Mouse (Mus musculus) embryonic facial prominence, embryonic 10.5 days (tissue): ENCODE data around the gene Celf2. TPM values are rescaled to one million over a fixed set of nuclear protein-coding genes. Genes with fewer than 3 reads are reported as not detected.
"Not testable (repeated sequence)": the region's sequence is repeated elsewhere in the genome, so short reads cannot be mapped to it uniquely, and the experiment has no call there.

Experiments used
- DNase-seq: peaks from one replicate; pipeline ENCODE4 v3.0.0-alpha.2; 2017; ENCODE audit warnings: low spot score
- H3K27ac ChIP-seq: fragments of 300-500 bp; sonication (generic); replicated peaks from 2 replicates; pipeline ENCODE4 v1.5.1; 2016; ENCODE audit warnings: mild to moderate bottlenecking
- H3K27me3 ChIP-seq: fragments of 300-500 bp; sonication (generic); replicated peaks from 2 replicates; pipeline ENCODE4 v1.6.1; 2016; ENCODE audit warnings: low read depth, mild to moderate bottlenecking; ENCODE audit not compliant: poor library complexity, severe bottlenecking
- H3K36me3 ChIP-seq: fragments of 300-500 bp; sonication (generic); replicated peaks from 2 replicates; pipeline ENCODE4 v1.6.1; 2016; ENCODE audit warnings: mild to moderate bottlenecking, moderate library complexity
- H3K4me1 ChIP-seq: fragments of 300-500 bp; sonication (generic); 2 replicates; pipeline ENCODE4 v1.6.1; 2016
- H3K4me3 ChIP-seq: fragments of 300-500 bp; sonication (generic); 2 replicates; pipeline ENCODE4 v1.5.1; 2016; ENCODE audit warnings: mild to moderate bottlenecking, moderate library complexity
- H3K9me3 ChIP-seq: fragments of 300-500 bp; sonication (generic); 2 replicates; pipeline ENCODE4 v1.6.1; 2016; ENCODE audit warnings: mild to moderate bottlenecking
- WGBS: fragments of 180-500 bp; shearing (Covaris S2); methylation state at CpG from one replicate; pipeline ENCODE4 v1.1.7; 2016; 5-methylcytosine and 5-hydroxymethylcytosine counted together
- polyA plus RNA-seq: library from polyadenylated mRNA; unstranded; fragments of >200 nt; fragmentation: Nextera tagmentation; extraction: Ambion mirVana; gene quantifications from 2 replicates; pipeline ENCODE4 v1.2.1, GENCODE M21; 2016

Celf2 gene
- polyA plus RNA-seq: 27.7 and 32.0 TPM in 2 replicates

- H3K36me3 ChIP-seq: not testable (repeated sequence)
Measured at GRCm38 (mm10) chr2:7509463-7509862, at the start of gene Celf2. TSS of gene Celf2 (minus strand) at chr2:7509563.

DNA sequence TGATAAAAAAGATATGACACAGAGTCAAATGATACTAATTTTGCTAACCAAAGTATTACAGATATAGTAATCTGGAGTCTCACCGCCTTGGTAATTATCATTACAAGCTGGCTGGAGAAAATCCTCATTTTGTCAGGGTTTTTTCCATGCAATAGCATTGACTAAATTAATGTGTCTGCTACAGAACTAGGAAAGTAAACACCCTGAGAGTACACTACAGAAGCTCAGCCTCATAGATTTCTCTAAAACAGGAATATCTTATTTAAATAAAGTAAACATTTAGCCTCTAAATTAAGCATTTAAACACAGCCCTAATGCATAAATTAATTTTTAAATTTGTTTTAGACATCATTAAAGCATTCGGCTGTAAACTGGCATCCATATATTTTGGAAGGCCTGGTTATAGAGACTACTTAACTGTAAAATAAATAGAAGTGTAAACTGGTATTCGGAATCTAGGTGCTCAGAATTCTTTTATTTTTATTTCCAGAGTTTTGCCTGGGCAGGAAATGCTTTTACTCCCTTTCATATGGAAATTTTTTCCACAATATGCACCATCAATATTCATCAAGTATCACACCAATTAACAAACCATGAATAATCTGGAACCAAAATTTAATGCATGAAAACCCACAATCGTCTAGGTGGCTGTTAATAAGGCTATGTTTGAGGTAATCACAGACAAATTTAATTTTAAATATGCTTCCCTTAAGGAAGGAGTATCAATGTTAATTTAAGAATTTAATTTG lies 46.0 kb upstream of the Celf2 start:
- DNase-seq: no peak
- Histone ChIP-seq H3K4me1 (no peaks in the 10 kb centered on the region), H3K27ac (no peak overlapping the region), H3K36me3 (no peaks in the 10 kb centered on the region), H3K9me3 (no peaks in the 10 kb centered on the region), H3K27me3 (no peaks in the 10 kb centered on the region), H3K4me3 (no peak overlapping the region)
- 85% methylated on average over 4 of the region's 4 CpGs for WGBS

More at GRCm38 (mm10) chr2:7509463-7509862, at the start of gene Celf2:
- not testable (repeated sequence) for H3K9me3 ChIP-seq, H3K27ac ChIP-seq, H3K4me3 ChIP-seq, H3K27me3 ChIP-seq, DNase-seq, H3K4me1 ChIP-seq
- 92% methylated on average over 9 of the region's 9 CpGs for WGBS

DNA sequence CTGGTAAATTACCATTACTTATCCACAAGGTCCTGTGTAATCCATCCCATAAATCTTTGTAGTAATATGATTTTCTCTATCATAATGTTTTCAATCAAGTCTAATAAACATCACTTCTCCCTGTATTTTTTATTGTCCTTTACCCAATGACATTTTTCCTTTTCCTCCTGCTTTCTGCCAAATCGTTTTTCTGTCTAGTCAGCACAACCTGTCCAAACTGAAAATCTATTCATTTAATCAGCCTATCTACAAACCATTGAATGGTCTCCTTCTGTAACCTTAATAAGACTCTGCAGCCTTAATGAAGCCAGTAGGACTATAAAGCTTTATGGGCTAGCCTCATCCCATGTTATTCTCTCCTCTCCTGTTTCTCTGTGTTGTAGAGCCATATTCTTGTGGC lies 45.2 kb upstream of the Celf2 start:
- H3K36me3 ChIP-seq: no peaks in the 10 kb centered on the region
- WGBS: 64% methylated on average over 1 of the region's 1 CpGs
- no peaks in the 10 kb centered on the region for H3K4me1 ChIP-seq
- H3K9me3 ChIP-seq: no peaks in the 10 kb centered on the region
- no peaks in the 10 kb centered on the region for H3K27me3 ChIP-seq
- no peak overlapping the region for H3K27ac ChIP-seq
- H3K4me3 ChIP-seq: no peak overlapping the region
- DNase-seq: no peak

DNA sequence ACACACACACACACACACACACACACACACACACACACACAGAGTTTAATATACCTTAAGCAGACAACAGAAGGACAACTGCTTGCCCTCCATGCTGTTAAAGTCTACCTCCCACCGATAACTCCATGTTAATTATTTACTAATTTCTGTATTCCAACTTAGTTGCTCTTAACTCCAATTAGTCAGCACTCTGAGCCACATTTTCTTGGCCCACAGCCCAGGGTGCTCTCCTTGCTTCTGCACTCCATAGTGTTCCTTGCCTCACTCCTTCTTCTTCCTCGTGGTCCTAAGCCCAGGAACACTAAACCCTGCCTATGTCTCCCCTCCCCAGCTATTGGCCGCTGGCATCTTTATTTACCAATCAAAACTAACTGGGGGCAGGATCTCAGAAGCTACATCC lies 43.5 kb upstream of the Celf2 start:
- Histone ChIP-seq H3K4me3 (no peak overlapping the region), H3K4me1 (no peaks in the 10 kb centered on the region), H3K9me3 (no peaks in the 10 kb centered on the region), H3K27me3 (no peaks in the 10 kb centered on the region), H3K36me3 (no peaks in the 10 kb centered on the region), H3K27ac (no peak overlapping the region)
- DNase-seq: no peak
- WGBS: 80% methylated on average over 3 of the region's 3 CpGs

DNA sequence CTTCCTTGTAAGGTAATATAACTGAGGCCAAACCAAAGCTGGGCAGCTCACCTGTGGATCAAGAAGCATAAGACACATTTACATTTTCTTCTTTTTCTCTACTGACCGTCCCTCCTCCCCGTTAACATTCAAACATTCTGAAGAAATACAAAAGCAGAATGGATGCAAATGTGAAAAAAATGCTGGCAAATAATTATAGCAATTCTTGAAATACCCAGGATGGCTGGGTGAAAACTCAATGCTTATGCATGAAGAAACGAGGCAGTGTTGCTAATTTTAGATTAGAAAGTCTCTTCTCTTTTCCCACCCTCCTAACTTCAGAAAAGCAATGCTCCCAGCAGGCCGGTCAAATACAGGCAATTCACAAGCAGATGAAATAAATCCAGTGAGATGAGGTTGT lies 39.5 kb upstream of the Celf2 start:
- DNase-seq: no peak
- Histone ChIP-seq H3K4me1 (no peaks in the 10 kb centered on the region), H3K9me3 (no peaks in the 10 kb centered on the region), H3K36me3 (no peaks in the 10 kb centered on the region), H3K27ac (no peak overlapping the region), H3K27me3 (no peaks in the 10 kb centered on the region), H3K4me3 (no peak overlapping the region)
- WGBS: 82% methylated on average over 4 of the region's 4 CpGs

GRCm38 (mm10) chr2:7534615-7535204 lies 25.3 kb upstream of the Celf2 start:
- no peak overlapping the region for H3K4me3 ChIP-seq
- 95% methylated on average over 5 of the region's 5 CpGs for WGBS

GRCm38 (mm10) chr2:7534195-7534594 lies 24.8 kb upstream of the Celf2 start:
- no peaks in the 10 kb centered on the region for H3K4me1 ChIP-seq
- no peak overlapping the region for H3K27ac ChIP-seq
- no peak overlapping the region for H3K4me3 ChIP-seq
- no peaks in the 10 kb centered on the region for H3K9me3 ChIP-seq
- 82% methylated on average over 2 of the region's 2 CpGs for WGBS
- no peaks in the 10 kb centered on the region for H3K36me3 ChIP-seq
- no peak for DNase-seq
- no peaks in the 10 kb centered on the region for H3K27me3 ChIP-seq

More at GRCm38 (mm10) chr2:7534615-7535204, 25.3 kb upstream of the Celf2 start:
- no peaks in the 10 kb centered on the region for H3K36me3 ChIP-seq
- H3K27me3 ChIP-seq: no peaks in the 10 kb centered on the region
- no peak overlapping the region for H3K27ac ChIP-seq
- H3K4me1 ChIP-seq: no peaks in the 10 kb centered on the region
- DNase-seq: no peak
- no peaks in the 10 kb centered on the region for H3K9me3 ChIP-seq

- Histone ChIP-seq H3K4me3 (no peak overlapping the region), H3K36me3 (no peaks in the 10 kb centered on the region), H3K9me3 (no peaks in the 10 kb centered on the region), H3K4me1 (no peaks in the 10 kb centered on the region), H3K27ac (no peak overlapping the region), H3K27me3 (no peaks in the 10 kb centered on the region)
- no peak for DNase-seq
- WGBS: 84% methylated on average over 6 of the region's 6 CpGs
Measured at GRCm38 (mm10) chr2:7531185-7531960, 22.0 kb upstream of the Celf2 start.

DNA sequence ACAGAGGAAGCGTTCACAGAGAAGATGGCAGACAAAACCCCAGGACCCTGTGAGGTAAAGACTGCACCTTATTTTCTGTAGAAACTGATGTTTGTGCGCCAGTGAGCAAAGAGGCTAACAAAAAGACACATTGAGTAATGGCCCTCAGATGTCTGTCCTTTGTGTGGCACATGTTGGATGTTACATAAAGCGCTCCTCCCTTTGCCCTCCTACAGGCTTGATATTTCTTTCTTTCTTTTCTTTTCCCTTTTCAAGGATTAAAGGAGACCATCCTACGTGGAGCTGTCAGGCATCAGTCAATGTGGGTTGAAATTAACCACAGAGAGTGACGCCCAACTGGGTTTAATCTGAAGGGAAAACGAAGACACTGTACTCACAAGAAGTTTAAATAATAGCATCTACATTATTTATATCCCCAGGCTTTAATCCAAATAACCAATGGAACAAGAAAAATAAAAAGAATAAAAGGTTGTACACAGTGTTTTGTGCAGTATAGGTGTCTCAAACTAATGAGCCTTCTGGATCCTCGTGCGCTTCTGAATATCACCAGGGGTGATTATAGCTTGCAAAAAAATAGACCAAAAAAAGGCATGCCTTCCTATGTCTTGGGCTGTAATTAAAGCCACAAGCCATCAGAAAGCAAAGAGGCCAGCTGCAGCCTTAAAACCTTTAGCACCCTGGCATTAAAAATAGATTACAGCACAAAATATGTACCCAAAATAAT lies 21.3 kb upstream of the Celf2 start:
- no peak overlapping the region for H3K27ac ChIP-seq
- DNase-seq: no peak
- 61% methylated on average over 8 of the region's 8 CpGs for WGBS

GRCm38 (mm10) chr2:7529637-7530036 lies 20.3 kb upstream of the Celf2 start:
- Histone ChIP-seq H3K27me3 (no peaks in the 10 kb centered on the region), H3K36me3 (no peaks in the 10 kb centered on the region), H3K4me3 (no peak overlapping the region), H3K27ac (no peak overlapping the region), H3K9me3 (no peaks in the 10 kb centered on the region), H3K4me1 (no peaks in the 10 kb centered on the region)
- DNase-seq: no peak
- WGBS: 64% methylated on average over 5 of the region's 5 CpGs

More for the DNA sequence above, 21.3 kb upstream of the Celf2 start:
- H3K36me3 ChIP-seq: no peaks in the 10 kb centered on the region
- H3K27me3 ChIP-seq: no peaks in the 10 kb centered on the region
- H3K4me1 ChIP-seq: no peaks in the 10 kb centered on the region
- H3K9me3 ChIP-seq: no peaks in the 10 kb centered on the region
- H3K4me3 ChIP-seq: no peak overlapping the region

- WGBS: 73% methylated on average over 6 of the region's 6 CpGs
- H3K27me3 ChIP-seq: no peaks in the 10 kb centered on the region
Measured at GRCm38 (mm10) chr2:7526696-7527095, 17.3 kb upstream of the Celf2 start.

GRCm38 (mm10) chr2:7519473-7519872 lies 10.1 kb upstream of the Celf2 start:
- Histone ChIP-seq H3K27me3 (no peaks in the 10 kb centered on the region), H3K9me3 (no peaks in the 10 kb centered on the region), H3K27ac (no peak overlapping the region), H3K4me1 (no peaks in the 10 kb centered on the region), H3K4me3 (no peak overlapping the region), H3K36me3 (no peaks in the 10 kb centered on the region)
- DNase-seq: no peak
- 84% methylated on average over 1 of the region's 1 CpGs for WGBS

More at GRCm38 (mm10) chr2:7526696-7527095, 17.3 kb upstream of the Celf2 start:
- H3K27ac ChIP-seq: no peak overlapping the region
- no peak for DNase-seq
- no peak overlapping the region for H3K4me3 ChIP-seq
- no peaks in the 10 kb centered on the region for H3K36me3 ChIP-seq
- H3K9me3 ChIP-seq: no peaks in the 10 kb centered on the region
- no peaks in the 10 kb centered on the region for H3K4me1 ChIP-seq
